ENCODE assay signal across 8 mouse cellular contexts in the genomic region with DNA sequence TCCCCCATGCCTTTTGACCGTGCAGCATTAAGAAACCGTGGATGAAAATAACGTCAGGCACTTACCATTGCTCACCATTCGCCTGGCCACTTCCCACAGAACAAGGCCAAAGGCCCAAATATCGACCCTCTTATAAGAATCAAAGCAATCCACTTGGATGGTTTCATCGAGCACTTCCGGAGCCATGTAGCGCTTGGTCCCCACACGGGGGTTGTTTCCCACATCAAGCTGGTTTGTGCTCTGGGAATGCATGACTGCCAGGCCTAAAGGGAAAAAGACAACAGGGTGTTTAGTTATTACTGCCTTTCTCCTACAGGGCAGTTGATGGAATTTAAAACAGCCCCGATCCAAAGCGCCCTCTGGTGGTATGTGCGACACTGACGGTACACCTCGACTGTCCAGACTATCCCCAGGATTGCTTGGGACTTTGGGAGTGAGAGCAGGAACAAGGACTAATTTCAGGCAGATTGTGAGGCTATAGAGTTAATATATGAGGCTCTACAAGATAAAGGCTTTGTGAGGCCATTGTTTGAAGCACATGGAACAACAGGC. TPM values are rescaled to one million over a fixed set of nuclear protein-coding genes. Genes with fewer than 3 reads are reported as not detected.
DNase-seq lines count a peak whose midpoint lies in the region; ATAC-seq and TF ChIP-seq lines count a peak whose summit lies in the region.

No protein-coding gene starts in this region.

- H3K9me3 ChIP-seq in stomach, postnatal 0 days (ENCODE audit: control insufficient read depth, low read length), result no peaks in the 10 kb centered on the region

- H3K4me2 ChIP-seq in stomach, postnatal 0 days (replicated peaks; ENCODE audit: low read depth), result no peak overlapping the region

- DNase-seq in heart, postnatal 10 days, result peak; percentile 44 to 50
- DNase-seq in heart, adult 8-10 months (ENCODE audit: low spot score), result no peak
- DNase-seq in urinary bladder, postnatal 14 days (ENCODE audit: low spot score), result peak; percentile 45
- no peak for DNase-seq in urinary bladder, adult 2 months (ENCODE audit: low spot score)
- DNase-seq in cerebellum, adult 8-10 months, result peak; percentile 57
- peak; percentile 58 to 70 for DNase-seq in left cerebral cortex, postnatal 25 days (ENCODE audit: low spot score in 2 of 2)
- DNase-seq in stomach, postnatal 0 days (ENCODE audit: low spot score), result peak; percentile 62
- no peak for DNase-seq in spleen, postnatal 4 days (ENCODE audit: low spot score in 2 of 2)

- intact Hi-C loops in heart, postnatal 10 days (cut with DNase I), result loop anchor here (5.0 to 10.0 kb wide), 2 partner anchors 262 to 404 kb away; a partner anchor contains a TSS
- intact Hi-C loops in left cerebral cortex, postnatal 25 days (cut with DNase I), result loop anchor here (1.0 to 5.0 kb wide), 3 partner anchors 260 to 430 kb away; no protein-coding TSS in a partner anchor

- WGBS in stomach, postnatal 0 days, result 88% methylated on average over 14 of the region's 14 CpGs

- TF ChIP-seq CTCF in stomach, postnatal 0 days (IDR thresholded peaks at IDR 0.05; ENCODE audit: low read depth), result peak; percentile 71

- no peaks in the 10 kb centered on the region for H3K4me1 ChIP-seq in stomach, postnatal 0 days (replicated peaks; ENCODE audit: control insufficient read depth, insufficient read depth)

- H3K4me3 ChIP-seq in stomach, postnatal 0 days (ENCODE audit: low read depth, low read length), result no peak overlapping the region

- no peak overlapping the region for H3K9ac ChIP-seq in stomach, postnatal 0 days (ENCODE audit: low read length)

- no peak for TF ChIP-seq EP300 in stomach, postnatal 0 days (optimal IDR thresholded peaks at IDR 0.05)

- no peak for ATAC-seq in stomach, postnatal 0 days (ENCODE audit: low FRiP score, low TSS enrichment)

- H3K36me3 ChIP-seq in stomach, postnatal 0 days (ENCODE audit: control insufficient read depth, insufficient read depth, low read length), result peaks cover 9% of the 10 kb centered on the region

- no peak overlapping the region for H3K27ac ChIP-seq in stomach, postnatal 0 days (replicated peaks)

- no peaks in the 10 kb centered on the region for H3K27me3 ChIP-seq in stomach, postnatal 0 days (ENCODE audit: control insufficient read depth, insufficient read depth, low read length)

RNA-seq across cellular contexts. Expression of a gene that starts 11.0 kb away (rescaled TPM):
- total RNA-seq in heart, postnatal 10 days (2021), result not detected
- not detected for total RNA-seq in heart, adult 8-10 months (2022)
- polyA plus RNA-seq in urinary bladder, adult 2 months (2012; rRNA removed), result not detected in 2 replicates
- not detected for total RNA-seq in left cerebral cortex, postnatal 25 days (2021)
- not detected in 2 replicates for polyA plus RNA-seq in stomach, postnatal 0 days (2015; fragmentation: Nextera tagmentation; extraction: Ambion mirVana)

Comparison
In these comparisons a context has a peak if more than half of its experiments do, and no peak if none do; other contexts are left out.
1. DNase-seq: peak in heart, postnatal 10 days (2 of 2), urinary bladder, postnatal 14 days (single experiment), cerebellum, adult 8-10 months (single experiment), left cerebral cortex, postnatal 25 days (2 of 2) and stomach, postnatal 0 days (single experiment); none in heart, adult 8-10 months (single experiment), urinary bladder, adult 2 months (single experiment) and spleen, postnatal 4 days (0 of 2).